Mouse (Mus musculus): Measurements from ENCODE around the gene Nmur2. TPM values are rescaled to one million over a fixed set of nuclear protein-coding genes. Genes with fewer than 3 reads are reported as not detected.

Nmur2 gene
- polyA plus RNA-seq, 1 experiment from 2014 or later = not detected

GRCm38 (mm10) chr11:55978146-55978545 is 62.7 kb downstream of the Nmur2 start:
- Histone ChIP-seq H3K36me3 (ENCODE audit: control insufficient read depth, insufficient read depth) (no peaks in the 10 kb centered on the region), H3K4me2 (ENCODE audit: low read depth, low read length) (no peak overlapping the region), H3K4me3 (ENCODE audit: low read depth, low read length) (no peak overlapping the region), H3K27ac (ENCODE audit: low read length) (no peak overlapping the region), H3K9me3 (replicated peaks; ENCODE audit: control insufficient read depth, low read length) (no peaks in the 10 kb centered on the region), H3K27me3 (ENCODE audit: control insufficient read depth, insufficient read depth, low read depth, low read length) (no peaks in the 10 kb centered on the region), H3K9ac (ENCODE audit: low read depth, low read length) (no peak overlapping the region), H3K4me1 (ENCODE audit: control insufficient read depth, low read depth, low read length) (no peaks in the 10 kb centered on the region)
- 61% methylated on average over 6 of the region's 6 CpGs for WGBS (ENCODE audit: insufficient replicate concordance)
- no peak for ATAC-seq (ENCODE audit: low read depth)

Data from liver, embryonic 16.5 days (tissue).